ENCODE assay signal across 19 mouse cellular contexts in the genomic region with DNA sequence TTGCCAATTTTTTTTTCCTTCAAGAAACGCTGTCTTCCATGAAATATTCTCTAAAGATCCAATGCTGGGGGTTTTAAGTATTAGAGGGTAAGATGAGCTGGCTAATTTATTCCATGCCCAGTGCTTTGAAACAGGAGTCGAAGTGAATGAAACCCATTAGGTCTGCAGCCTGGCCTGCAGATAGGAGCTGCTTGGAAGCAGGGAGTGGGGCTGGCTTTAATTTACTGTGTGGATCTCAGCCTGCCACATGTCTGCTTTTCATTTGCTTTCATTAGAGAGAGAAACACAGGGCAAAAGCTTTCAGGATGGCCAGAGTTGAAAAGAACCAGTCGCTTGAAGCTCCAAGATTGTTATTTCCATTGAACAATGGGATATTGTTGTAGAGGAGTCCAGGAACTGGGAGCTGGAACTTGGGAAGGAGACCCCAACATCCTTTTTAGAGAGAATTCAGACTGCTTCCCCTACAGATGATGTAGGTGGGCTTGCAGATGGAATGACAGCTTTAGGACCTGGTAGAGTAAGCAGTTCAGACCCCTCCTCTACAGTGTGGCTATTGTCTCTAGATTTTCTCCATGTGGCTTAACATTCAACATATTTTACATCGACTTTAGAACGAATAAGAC.
DNase-seq lines count a peak whose midpoint lies in the region; ATAC-seq lines count a peak whose summit lies in the region.
"Had no signal": no experiment of that assay in that cellular context is flagged by ENCODE, and none has a peak within 500 bp of the region (broad histone marks: within the 10 kb centered on the region; RNA-seq: fewer than 3 reads in every experiment).

No protein-coding gene starts in this region.

- ATAC-seq in forebrain, embryonic 15.5 days (replicated peaks) = no peak
- peak; percentile 76 for ATAC-seq in embryonic facial prominence, embryonic 12.5 days (ENCODE audit: insufficient number of reproducible peaks, insufficient read depth, low FRiP score, low TSS enrichment)
- ATAC-seq in limb, embryonic 12.5 days (ENCODE audit: insufficient number of reproducible peaks, insufficient read depth, low FRiP score, low TSS enrichment, low read depth) = peak; percentile 70
- ATAC-seq in forebrain, embryonic 16.5 days = no peak
- ATAC-seq: midbrain, embryonic 16.5 days had no signal

- H3K27me3 ChIP-seq in forebrain, embryonic 10.5 days (ENCODE audit: poor library complexity, severe bottlenecking) = no peaks in the 10 kb centered on the region
- H3K27me3 ChIP-seq in forebrain, embryonic 15.5 days = no peaks in the 10 kb centered on the region
- no peaks in the 10 kb centered on the region for H3K27me3 ChIP-seq in embryonic facial prominence, embryonic 12.5 days
- no peaks in the 10 kb centered on the region for H3K27me3 ChIP-seq in limb, embryonic 12.5 days
- H3K27me3 ChIP-seq in forebrain, embryonic 16.5 days (replicated peaks; ENCODE audit: control insufficient read depth, insufficient read depth, low read length) = no peaks in the 10 kb centered on the region
- H3K27me3 ChIP-seq: heart, embryonic 13.5 days; neural tube, embryonic 12.5 days had no signal

- no peak overlapping the region for H3K9ac ChIP-seq in forebrain, embryonic 15.5 days (replicated peaks)
- H3K9ac ChIP-seq in embryonic facial prominence, embryonic 12.5 days = no peak overlapping the region
- no peak overlapping the region for H3K9ac ChIP-seq in limb, embryonic 12.5 days (replicated peaks)
- H3K9ac ChIP-seq in forebrain, embryonic 16.5 days (replicated peaks; ENCODE audit: low read depth, low read length) = no peak overlapping the region
- H3K9ac ChIP-seq: heart, embryonic 13.5 days; neural tube, embryonic 12.5 days had no signal

- peaks cover 26% of the 10 kb centered on the region for H3K4me1 ChIP-seq in forebrain, embryonic 10.5 days
- H3K4me1 ChIP-seq in forebrain, embryonic 15.5 days = no peaks in the 10 kb centered on the region
- peaks cover 36% of the 10 kb centered on the region for H3K4me1 ChIP-seq in embryonic facial prominence, embryonic 12.5 days
- peaks cover 51% of the 10 kb centered on the region for H3K4me1 ChIP-seq in limb, embryonic 12.5 days (replicated peaks)
- no peaks in the 10 kb centered on the region for H3K4me1 ChIP-seq in forebrain, embryonic 16.5 days (replicated peaks; ENCODE audit: control insufficient read depth, insufficient read depth, low read length)
- H3K4me1 ChIP-seq: neural tube, embryonic 12.5 days had no signal

- no peak overlapping the region for H3K4me2 ChIP-seq in forebrain, embryonic 15.5 days (replicated peaks)
- peak overlapping the region; percentile 25; the same call in 1 of the 2 replicates for H3K4me2 ChIP-seq in embryonic facial prominence, embryonic 12.5 days (replicated peaks)
- peak overlapping the region; percentile 24 for H3K4me2 ChIP-seq in limb, embryonic 12.5 days
- H3K4me2 ChIP-seq in forebrain, embryonic 16.5 days (ENCODE audit: low read length) = no peak overlapping the region
- H3K4me2 ChIP-seq: heart, embryonic 13.5 days; neural tube, embryonic 12.5 days had no signal

- whole genome bisulfite sequencing in forebrain, embryonic 10.5 days = 53% methylated on average over 5 of the region's 5 CpGs
- WGBS in forebrain, embryonic 15.5 days = 54% methylated on average over 5 of the region's 5 CpGs
- WGBS in embryonic facial prominence, embryonic 12.5 days = 18% methylated on average over 5 of the region's 5 CpGs
- 8% methylated on average over 5 of the region's 5 CpGs for WGBS in limb, embryonic 12.5 days
- WGBS in forebrain, embryonic 16.5 days = 51% methylated on average over 5 of the region's 5 CpGs

- no peaks in the 10 kb centered on the region for H3K36me3 ChIP-seq in forebrain, embryonic 10.5 days (replicated peaks)
- no peaks in the 10 kb centered on the region for H3K36me3 ChIP-seq in forebrain, embryonic 15.5 days
- no peaks in the 10 kb centered on the region for H3K36me3 ChIP-seq in embryonic facial prominence, embryonic 12.5 days
- no peaks in the 10 kb centered on the region for H3K36me3 ChIP-seq in limb, embryonic 12.5 days
- no peaks in the 10 kb centered on the region for H3K36me3 ChIP-seq in forebrain, embryonic 16.5 days (ENCODE audit: control insufficient read depth, insufficient read depth)
- H3K36me3 ChIP-seq: heart, embryonic 13.5 days; neural tube, embryonic 12.5 days had no signal

- H3K4me3 ChIP-seq in forebrain, embryonic 10.5 days = no peak overlapping the region
- no peak overlapping the region for H3K4me3 ChIP-seq in forebrain, embryonic 15.5 days
- H3K4me3 ChIP-seq in embryonic facial prominence, embryonic 12.5 days = no peak overlapping the region
- no peak overlapping the region for H3K4me3 ChIP-seq in limb, embryonic 12.5 days (replicated peaks)
- H3K4me3 ChIP-seq in forebrain, embryonic 16.5 days (replicated peaks; ENCODE audit: low read length) = no peak overlapping the region
- H3K4me3 ChIP-seq: heart, embryonic 13.5 days; neural tube, embryonic 12.5 days had no signal

- intact Hi-C loops in left cerebral cortex, postnatal 36 days (cut with DNase I) = no loop called here

- DNase-seq in forebrain, embryonic 10.5 days (ENCODE audit: extremely low spot score, low spot score) = peak; percentile 37
- DNase-seq in NIH3T3 (ENCODE audit: low read depth) = peak; percentile 63
- no peak for DNase-seq in cerebellum, adult 9-11 months
- DNase-seq in left cerebral cortex, postnatal 36 days (ENCODE audit: low spot score in 2 of 2) = no peak
- DNase-seq: adrenal gland, postnatal 36 days; cerebellum, postnatal 36 days; heart, postnatal 4 days; kidney, adult 11 months; layer of hippocampus, postnatal 36 days; liver; lung, adult 18-20 months; lung, postnatal 4 days had no signal

- H3K9me3 ChIP-seq in forebrain, embryonic 10.5 days = no peaks in the 10 kb centered on the region
- no peaks in the 10 kb centered on the region for H3K9me3 ChIP-seq in forebrain, embryonic 15.5 days
- H3K9me3 ChIP-seq in embryonic facial prominence, embryonic 12.5 days = no peaks in the 10 kb centered on the region
- H3K9me3 ChIP-seq in limb, embryonic 12.5 days = no peaks in the 10 kb centered on the region
- H3K9me3 ChIP-seq in forebrain, embryonic 16.5 days (ENCODE audit: control insufficient read depth, low read length) = no peaks in the 10 kb centered on the region
- H3K9me3 ChIP-seq: heart, embryonic 13.5 days; neural tube, embryonic 12.5 days had no signal

- peak overlapping the region; percentile 70 for H3K27ac ChIP-seq in forebrain, embryonic 10.5 days
- H3K27ac ChIP-seq in forebrain, embryonic 15.5 days (replicated peaks) = no peak overlapping the region
- peak overlapping the region; percentile 94 for H3K27ac ChIP-seq in embryonic facial prominence, embryonic 12.5 days
- peak overlapping the region; percentile 88 for H3K27ac ChIP-seq in limb, embryonic 12.5 days
- H3K27ac ChIP-seq in forebrain, embryonic 16.5 days (ENCODE audit: low read length) = no peak overlapping the region
- H3K27ac ChIP-seq: heart, embryonic 13.5 days; neural tube, embryonic 12.5 days had no signal

Comparison
In these comparisons a context has a peak if more than half of its experiments do, and no peak if none do; other contexts are left out.
1. H3K27ac ChIP-seq: peak in forebrain, embryonic 10.5 days (single experiment), embryonic facial prominence, embryonic 12.5 days (single experiment) and limb, embryonic 12.5 days (single experiment); none in forebrain, embryonic 15.5 days (single experiment) and forebrain, embryonic 16.5 days (single experiment).
2. DNase-seq: peak in forebrain, embryonic 10.5 days (single experiment) and NIH3T3 (single experiment); none in cerebellum, adult 9-11 months (single experiment) and left cerebral cortex, postnatal 36 days (0 of 2).
3. ATAC-seq: peak in embryonic facial prominence, embryonic 12.5 days (single experiment) and limb, embryonic 12.5 days (single experiment); none in forebrain, embryonic 15.5 days (single experiment) and forebrain, embryonic 16.5 days (single experiment).
4. H3K4me2 ChIP-seq: peak in embryonic facial prominence, embryonic 12.5 days (single experiment) and limb, embryonic 12.5 days (single experiment); none in forebrain, embryonic 15.5 days (single experiment) and forebrain, embryonic 16.5 days (single experiment).